Mouse (Mus musculus) liver, embryonic 12.5 days (tissue): Measurements from ENCODE around the gene Slc12a7. TPM values are rescaled to one million over a fixed set of nuclear protein-coding genes. Genes with fewer than 3 reads are reported as not detected.

Source experiments
- ATAC-seq: fragments of 200-750 bp; cut with Nextera tagmentation; 2 replicates; pipeline ENCODE4 v1.8.0; 2017; ENCODE audit warnings: moderate number of reproducible peaks, mild to moderate bottlenecking, moderate library complexity
- H3K27ac ChIP-seq: fragments of 300-500 bp; sonication (generic); 2 replicates; pipeline ENCODE4 v1.5.1; 2016; ENCODE audit warnings: mild to moderate bottlenecking
- H3K27me3 ChIP-seq: fragments of 300-500 bp; sonication (generic); replicated peaks from 2 replicates; pipeline ENCODE4 v1.6.1; 2016; ENCODE audit warnings: mild to moderate bottlenecking, moderate library complexity
- H3K36me3 ChIP-seq: fragments of 300-500 bp; sonication (generic); 2 replicates; pipeline ENCODE4 v1.6.1; 2016; ENCODE audit warnings: mild to moderate bottlenecking, moderate library complexity
- H3K4me1 ChIP-seq: fragments of 300-500 bp; sonication (generic); 2 replicates; pipeline ENCODE4 v1.6.1; 2016
- H3K4me2 ChIP-seq: fragments of 300-500 bp; sonication (generic); 2 replicates; pipeline ENCODE4 v1.6.1; 2016; ENCODE audit warnings: mild to moderate bottlenecking, moderate library complexity
- H3K4me3 ChIP-seq: fragments of 300-500 bp; sonication (generic); 2 replicates; pipeline ENCODE4 v1.5.1; 2016; ENCODE audit warnings: mild to moderate bottlenecking, moderate library complexity
- H3K9ac ChIP-seq: fragments of 300-500 bp; sonication (generic); 2 replicates; pipeline ENCODE4 v1.6.1; 2016; ENCODE audit warnings: mild to moderate bottlenecking, moderate library complexity
- H3K9me3 ChIP-seq: fragments of 300-500 bp; sonication (generic); replicated peaks from 2 replicates; pipeline ENCODE4 v1.6.1; 2016; ENCODE audit warnings: mild to moderate bottlenecking, moderate library complexity
- WGBS: fragments of 180-500 bp; shearing (Covaris S2); methylation state at CpG from one replicate; pipeline ENCODE4 v1.1.7; 2016; ENCODE audit not compliant: insufficient replicate concordance; 5-methylcytosine and 5-hydroxymethylcytosine counted together
- polyA plus RNA-seq: library from polyadenylated mRNA; unstranded; fragments of >200 nt; fragmentation: Nextera tagmentation; extraction: Ambion mirVana; gene quantifications from 2 replicates; pipeline ENCODE4 v1.2.1, GENCODE M21; 2016

Gene Slc12a7
- polyA plus RNA-seq, 1 experiment from 2014 or later, result 11.1 TPM

- no peaks in the 10 kb centered on the region for H3K4me1 ChIP-seq
- no peak for ATAC-seq
- no peak overlapping the region for H3K9ac ChIP-seq
- H3K27me3 ChIP-seq, result peaks cover 33% of the 10 kb centered on the region
- no peak overlapping the region for H3K27ac ChIP-seq
- H3K36me3 ChIP-seq, result no peaks in the 10 kb centered on the region
- no peaks in the 10 kb centered on the region for H3K9me3 ChIP-seq
- H3K4me2 ChIP-seq, result no peak overlapping the region
- WGBS, result 24% methylated on average over 15 of the region's 15 CpGs
- no peak overlapping the region for H3K4me3 ChIP-seq
Measured at GRCm38 (mm10) chr13:73748663-73749440, 16.0 kb downstream of the Slc12a7 start.

GRCm38 (mm10) chr13:73750435-73750834, 17.5 kb downstream of the Slc12a7 start:
- H3K9me3 ChIP-seq, result no peaks in the 10 kb centered on the region
- H3K4me2 ChIP-seq, result no peak overlapping the region
- no peaks in the 10 kb centered on the region for H3K4me1 ChIP-seq
- H3K27ac ChIP-seq, result no peak overlapping the region
- no peaks in the 10 kb centered on the region for H3K36me3 ChIP-seq
- peaks cover 27% of the 10 kb centered on the region for H3K27me3 ChIP-seq
- no peak overlapping the region for H3K9ac ChIP-seq
- 59% methylated on average over 6 of the region's 6 CpGs for WGBS
- no peak for ATAC-seq
- no peak overlapping the region for H3K4me3 ChIP-seq

GRCm38 (mm10) chr13:73751284-73751683, 18.4 kb downstream of the Slc12a7 start:
- Histone ChIP-seq H3K4me2 (no peak overlapping the region), H3K9me3 (no peaks in the 10 kb centered on the region), H3K36me3 (no peaks in the 10 kb centered on the region), H3K4me3 (no peak overlapping the region), H3K27ac (no peak overlapping the region), H3K27me3 (peaks cover 27% of the 10 kb centered on the region), H3K9ac (no peak overlapping the region), H3K4me1 (peaks cover 2% of the 10 kb centered on the region; the same call in 1 of the 2 replicates)
- ATAC-seq, result no peak
- WGBS, result 65% methylated on average over 3 of the region's 3 CpGs

GRCm38 (mm10) chr13:73755809-73756208, 22.9 kb downstream of the Slc12a7 start:
- Histone ChIP-seq H3K4me3 (no peak overlapping the region), H3K4me1 (peaks cover 10% of the 10 kb centered on the region; the same call in 1 of the 2 replicates), H3K27ac (no peak overlapping the region), H3K9ac (no peak overlapping the region), H3K9me3 (no peaks in the 10 kb centered on the region), H3K36me3 (no peaks in the 10 kb centered on the region), H3K27me3 (no peaks in the 10 kb centered on the region), H3K4me2 (no peak overlapping the region)
- WGBS, result 51% methylated on average over 3 of the region's 3 CpGs
- ATAC-seq, result no peak; the same call in 1 of the 2 replicates

GRCm38 (mm10) chr13:73756916-73757315, 24.0 kb downstream of the Slc12a7 start:
- no peaks in the 10 kb centered on the region for H3K27me3 ChIP-seq
- H3K9ac ChIP-seq, result no peak overlapping the region
- no peak overlapping the region for H3K4me2 ChIP-seq
- no peak overlapping the region for H3K27ac ChIP-seq
- WGBS, result 38% methylated on average over 2 of the region's 2 CpGs
- no peaks in the 10 kb centered on the region for H3K36me3 ChIP-seq
- no peak overlapping the region for H3K4me3 ChIP-seq
- ATAC-seq, result no peak
- peaks cover 10% of the 10 kb centered on the region; the same call in 1 of the 2 replicates for H3K4me1 ChIP-seq
- H3K9me3 ChIP-seq, result no peaks in the 10 kb centered on the region

DNA sequence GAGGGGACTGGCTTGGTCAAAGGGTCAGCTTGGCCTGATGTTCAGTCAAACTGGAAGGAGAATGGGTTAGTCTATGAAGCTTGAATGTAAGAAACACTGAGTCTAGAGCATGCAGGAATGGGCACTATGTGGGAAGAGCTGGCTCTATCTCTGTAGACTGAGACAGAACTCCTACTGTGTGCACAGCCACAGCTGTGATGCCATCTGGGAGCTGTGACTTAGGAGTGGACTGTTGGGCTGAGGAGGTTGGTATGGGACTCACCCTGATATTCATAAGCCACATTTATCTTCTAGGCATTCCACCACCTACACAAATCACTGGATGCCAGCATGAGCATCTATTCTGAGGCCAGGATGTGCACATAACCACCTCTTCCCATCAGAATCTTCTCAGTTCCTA, 24.5 kb downstream of the Slc12a7 start:
- H3K4me2 ChIP-seq, result no peak overlapping the region
- no peak for ATAC-seq

DNA sequence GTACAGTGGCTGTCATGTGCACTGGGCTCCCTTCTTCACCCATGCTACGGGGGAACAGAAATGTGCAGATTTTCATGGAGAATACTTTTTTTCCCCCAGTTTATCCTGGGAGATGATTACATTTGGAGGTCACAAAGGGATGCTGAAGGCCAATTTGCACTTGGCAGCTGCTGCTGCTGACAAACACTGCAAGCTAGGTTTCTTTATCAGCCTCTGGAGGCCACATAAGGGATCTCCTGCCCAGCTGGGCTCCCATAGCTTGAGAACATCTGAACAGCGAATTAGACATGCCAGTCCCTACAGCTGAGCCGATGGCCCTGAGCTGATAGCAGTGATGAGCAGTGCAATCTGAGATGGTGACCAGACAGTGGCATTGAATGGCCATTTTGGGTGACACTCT, 26.7 kb downstream of the Slc12a7 start:
- WGBS, result 66% methylated on average over 3 of the region's 3 CpGs
- H3K4me1 ChIP-seq, result peaks cover 27% of the 10 kb centered on the region
- H3K9me3 ChIP-seq, result no peaks in the 10 kb centered on the region
- H3K36me3 ChIP-seq, result no peaks in the 10 kb centered on the region
- no peak overlapping the region for H3K27ac ChIP-seq
- H3K27me3 ChIP-seq, result no peaks in the 10 kb centered on the region
- ATAC-seq, result no peak
- H3K9ac ChIP-seq, result no peak overlapping the region
- H3K4me3 ChIP-seq, result no peak overlapping the region
- no peak overlapping the region for H3K4me2 ChIP-seq

More for the DNA sequence above, 24.5 kb downstream of the Slc12a7 start:
- no peak overlapping the region for H3K9ac ChIP-seq
- H3K9me3 ChIP-seq, result no peaks in the 10 kb centered on the region
- H3K4me3 ChIP-seq, result no peak overlapping the region
- H3K36me3 ChIP-seq, result no peaks in the 10 kb centered on the region
- no peaks in the 10 kb centered on the region for H3K27me3 ChIP-seq
- peaks cover 10% of the 10 kb centered on the region; the same call in 1 of the 2 replicates for H3K4me1 ChIP-seq
- no peak overlapping the region for H3K27ac ChIP-seq

DNA sequence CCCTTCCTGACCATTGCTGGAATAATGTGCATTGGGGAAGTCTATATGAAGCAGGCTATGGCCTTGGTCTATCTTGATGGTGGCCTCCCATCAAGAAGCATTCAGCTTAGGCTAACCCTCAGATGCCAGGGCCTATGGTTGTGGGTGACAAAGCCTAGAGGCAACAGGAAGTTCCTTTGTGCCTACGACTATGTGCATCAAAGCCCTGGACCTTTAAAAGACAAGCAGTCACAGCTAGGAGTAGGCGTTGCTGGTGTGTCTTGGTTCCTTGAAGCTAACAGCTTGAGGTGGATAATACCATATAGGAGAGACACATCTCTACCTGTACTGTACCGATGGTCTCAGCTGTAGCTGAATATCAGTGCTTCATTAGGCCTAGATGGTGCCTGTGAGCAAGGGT, 27.2 kb downstream of the Slc12a7 start:
- 72% methylated on average over 3 of the region's 3 CpGs for WGBS
- H3K27me3 ChIP-seq, result no peaks in the 10 kb centered on the region
- H3K9ac ChIP-seq, result no peak overlapping the region
- H3K4me2 ChIP-seq, result no peak overlapping the region
- H3K9me3 ChIP-seq, result no peaks in the 10 kb centered on the region
- no peak overlapping the region for H3K27ac ChIP-seq
- H3K36me3 ChIP-seq, result no peaks in the 10 kb centered on the region
- H3K4me3 ChIP-seq, result no peak overlapping the region
- no peak for ATAC-seq
- H3K4me1 ChIP-seq, result peaks cover 32% of the 10 kb centered on the region

DNA sequence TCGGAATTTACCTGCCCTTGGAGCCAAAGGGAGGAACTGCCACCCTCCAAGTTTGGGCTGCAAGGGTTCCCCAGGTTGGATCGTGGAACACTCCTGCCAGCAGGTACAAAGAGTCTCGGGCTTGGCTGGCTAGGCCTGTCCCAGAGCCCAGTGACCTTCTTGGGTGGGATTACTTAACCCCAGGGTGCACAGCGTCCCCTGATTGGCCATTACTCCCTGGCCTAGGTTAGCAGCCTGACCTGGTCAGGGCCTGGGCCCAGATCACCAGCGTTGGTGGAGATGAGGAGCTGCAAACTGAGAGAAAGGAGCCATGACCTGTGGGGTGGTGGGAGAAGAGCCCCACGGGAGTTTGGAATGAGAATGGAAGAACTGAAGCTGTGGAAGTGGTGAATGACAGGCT, 30.0 kb downstream of the Slc12a7 start:
- ATAC-seq, result peak; percentile 14
- H3K9me3 ChIP-seq, result no peaks in the 10 kb centered on the region
- peak overlapping the region; percentile 66 for H3K4me3 ChIP-seq
- H3K27me3 ChIP-seq, result no peaks in the 10 kb centered on the region
- H3K9ac ChIP-seq, result peak overlapping the region; percentile 51; the same call in 1 of the 2 replicates
- no peaks in the 10 kb centered on the region for H3K36me3 ChIP-seq
- H3K4me1 ChIP-seq, result peaks cover 45% of the 10 kb centered on the region
- peak overlapping the region; percentile 97 for H3K4me2 ChIP-seq
- no peak overlapping the region; the same call in 1 of the 2 replicates for H3K27ac ChIP-seq
- WGBS, result 49% methylated on average over 6 of the region's 6 CpGs

- Histone ChIP-seq H3K4me2 (peak overlapping the region; percentile 97), H3K36me3 (0 out of 2 replicates have a peak, but pooled peaks cover 4% of the 10 kb centered on the region), H3K27ac (peak overlapping the region; percentile 63), H3K4me3 (peak overlapping the region; percentile 66), H3K9me3 (no peaks in the 10 kb centered on the region), H3K27me3 (no peaks in the 10 kb centered on the region), H3K4me1 (peaks cover 49% of the 10 kb centered on the region), H3K9ac (peak overlapping the region; percentile 77)
- peak; percentile 87 for ATAC-seq
- 0% methylated on average over 70 of the region's 70 CpGs for WGBS
Measured at GRCm38 (mm10) chr13:73763439-73764255, 30.8 kb downstream of the Slc12a7 start.

DNA sequence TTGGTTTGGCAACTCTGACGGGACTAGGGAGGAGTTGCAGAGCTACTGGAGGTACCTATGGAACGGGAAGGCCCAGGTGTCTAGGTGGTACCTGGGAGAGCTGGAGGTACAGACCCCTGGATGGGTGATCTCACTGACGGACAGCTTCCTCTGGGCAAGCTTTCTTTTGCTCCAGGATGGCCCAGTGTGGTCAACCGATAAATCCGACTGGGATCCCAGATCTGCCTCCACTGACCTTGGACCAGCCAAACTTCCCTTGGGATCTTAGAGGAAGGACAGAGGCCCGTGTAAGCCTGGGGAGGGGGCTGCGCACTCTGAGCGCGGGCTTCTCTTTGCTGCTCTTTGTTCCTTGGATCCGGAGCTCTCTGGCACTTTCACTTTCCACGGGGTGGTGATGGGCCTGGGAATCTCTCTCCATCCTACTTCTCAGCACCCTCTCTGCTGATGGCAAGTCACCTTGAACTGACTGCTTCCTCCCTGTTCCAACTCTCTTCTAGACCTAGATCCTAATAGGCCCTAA, 31.4 kb downstream of the Slc12a7 start:
- WGBS, result 10% methylated on average over 11 of the region's 11 CpGs
- Histone ChIP-seq H3K9me3 (no peaks in the 10 kb centered on the region), H3K4me3 (peak overlapping the region; percentile 66), H3K9ac (peak overlapping the region; percentile 77), H3K4me2 (peak overlapping the region; percentile 97), H3K27ac (peak overlapping the region; percentile 63; the same call in 1 of the 2 replicates), H3K27me3 (no peaks in the 10 kb centered on the region), H3K4me1 (peaks cover 55% of the 10 kb centered on the region), H3K36me3 (0 out of 2 replicates have a peak, but pooled peaks cover 4% of the 10 kb centered on the region)
- ATAC-seq, result no peak

- Histone ChIP-seq H3K9ac (no peak overlapping the region), H3K4me1 (peaks cover 66% of the 10 kb centered on the region), H3K36me3 (0 out of 2 replicates have a peak, but pooled peaks cover 4% of the 10 kb centered on the region), H3K4me3 (no peak overlapping the region; the same call in 1 of the 2 replicates), H3K9me3 (no peaks in the 10 kb centered on the region), H3K27me3 (no peaks in the 10 kb centered on the region), H3K4me2 (peak overlapping the region; percentile 97), H3K27ac (no peak overlapping the region)
- no peak for ATAC-seq
- 76% methylated on average over 4 of the region's 4 CpGs for WGBS
Measured at GRCm38 (mm10) chr13:73765393-73765792, 32.5 kb downstream of the Slc12a7 start.
